Mouse (Mus musculus) limb, embryonic 12.5 days (tissue): ENCODE measurements at regions not wholly inside any gene's neighbourhood (a gene's known extent, or its start where the extent isn't known, plus 50 kb on each side); places are given as distances from the start of the nearest gene placed in this dataset.

Experiments used
- ATAC-seq: fragments of 200-750 bp; cut with Nextera tagmentation; 2 replicates; pipeline ENCODE4 v1.8.0; 2017; ENCODE audit warnings: low read depth, moderate TSS enrichment; ENCODE audit not compliant: insufficient number of reproducible peaks, insufficient read depth, low FRiP score, low TSS enrichment
- H3K27ac ChIP-seq: fragments of 300-500 bp; sonication (generic); 2 replicates; pipeline ENCODE4 v1.5.1; 2016; ENCODE audit warnings: mild to moderate bottlenecking, moderate library complexity
- H3K27me3 ChIP-seq: fragments of 300-500 bp; sonication (generic); 2 replicates; pipeline ENCODE4 v1.6.1; 2016; ENCODE audit warnings: mild to moderate bottlenecking, moderate library complexity
- H3K36me3 ChIP-seq: fragments of 300-500 bp; sonication (generic); 2 replicates; pipeline ENCODE4 v1.6.1; 2016; ENCODE audit warnings: mild to moderate bottlenecking, moderate library complexity
- H3K4me1 ChIP-seq: fragments of 300-500 bp; sonication (generic); replicated peaks from 2 replicates; pipeline ENCODE4 v1.6.1; 2016
- H3K4me2 ChIP-seq: fragments of 300-500 bp; sonication (generic); 2 replicates; pipeline ENCODE4 v1.6.1; 2016; ENCODE audit warnings: mild to moderate bottlenecking, moderate library complexity
- H3K4me3 ChIP-seq: fragments of 300-500 bp; sonication (generic); replicated peaks from 2 replicates; pipeline ENCODE4 v1.5.1; 2016; ENCODE audit warnings: mild to moderate bottlenecking
- H3K9ac ChIP-seq: fragments of 300-500 bp; sonication (generic); replicated peaks from 2 replicates; pipeline ENCODE4 v1.6.1; 2016; ENCODE audit warnings: mild to moderate bottlenecking, moderate library complexity
- H3K9me3 ChIP-seq: fragments of 300-500 bp; sonication (generic); 2 replicates; pipeline ENCODE4 v1.6.1; 2016; ENCODE audit warnings: mild to moderate bottlenecking, moderate library complexity
- WGBS: fragments of 180-500 bp; shearing (Covaris S2); methylation state at CpG from one replicate; pipeline ENCODE4 v1.1.7; 2016; 5-methylcytosine and 5-hydroxymethylcytosine counted together

DNA sequence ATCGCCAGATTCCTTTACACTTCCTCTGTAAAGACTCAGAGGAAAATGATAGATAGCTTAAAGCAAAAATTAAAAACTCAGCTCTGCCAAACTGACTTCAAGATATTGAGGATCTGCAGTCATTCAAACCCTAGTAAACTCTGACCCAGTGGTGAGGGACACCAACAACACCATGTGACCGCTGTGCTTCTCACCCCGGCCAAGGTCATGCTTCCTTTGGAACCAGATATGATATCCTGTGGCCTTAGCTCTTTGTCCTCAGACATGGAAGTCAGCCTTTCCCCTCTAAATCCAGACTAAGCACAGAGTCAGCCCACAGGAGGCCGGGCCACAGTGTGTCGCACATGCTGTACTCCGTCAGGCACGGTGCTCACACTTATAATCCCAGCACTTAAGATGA, 86.3 kb upstream of the Cnksr3 start:
- WGBS: 94% methylated on average over 7 of the region's 7 CpGs
- H3K4me3 ChIP-seq: no peak overlapping the region
- H3K27me3 ChIP-seq: no peaks in the 10 kb centered on the region
- no peaks in the 10 kb centered on the region for H3K36me3 ChIP-seq
- H3K4me2 ChIP-seq: no peak overlapping the region
- no peak for ATAC-seq
- H3K4me1 ChIP-seq: no peaks in the 10 kb centered on the region
- no peak overlapping the region for H3K9ac ChIP-seq
- H3K9me3 ChIP-seq: no peaks in the 10 kb centered on the region
- H3K27ac ChIP-seq: no peak overlapping the region

DNA sequence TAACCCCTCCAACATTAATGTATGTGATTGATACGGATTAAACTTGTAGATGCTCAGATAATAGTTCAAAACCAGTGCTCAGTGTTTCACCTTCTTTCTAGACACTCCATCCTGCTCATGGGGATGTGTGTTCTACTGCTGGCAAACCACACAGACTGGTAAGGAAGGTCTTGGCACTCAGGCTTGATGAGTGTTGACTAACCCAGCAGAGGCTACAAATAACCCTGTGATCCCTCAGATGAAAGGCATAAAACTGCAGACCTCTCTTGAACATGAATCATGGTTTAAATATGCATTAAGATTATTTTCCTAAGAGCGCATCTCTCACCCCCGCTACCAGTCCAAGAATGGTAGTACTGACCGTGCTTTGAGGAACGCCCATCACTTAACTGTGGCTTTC, 83.9 kb upstream of the Cnksr3 start:
- Histone ChIP-seq H3K4me1 (no peaks in the 10 kb centered on the region), H3K9me3 (no peaks in the 10 kb centered on the region), H3K9ac (no peak overlapping the region), H3K4me3 (no peak overlapping the region), H3K27ac (no peak overlapping the region), H3K27me3 (no peaks in the 10 kb centered on the region), H3K36me3 (no peaks in the 10 kb centered on the region), H3K4me2 (no peak overlapping the region)
- WGBS: 92% methylated on average over 5 of the region's 5 CpGs
- no peak for ATAC-seq

DNA sequence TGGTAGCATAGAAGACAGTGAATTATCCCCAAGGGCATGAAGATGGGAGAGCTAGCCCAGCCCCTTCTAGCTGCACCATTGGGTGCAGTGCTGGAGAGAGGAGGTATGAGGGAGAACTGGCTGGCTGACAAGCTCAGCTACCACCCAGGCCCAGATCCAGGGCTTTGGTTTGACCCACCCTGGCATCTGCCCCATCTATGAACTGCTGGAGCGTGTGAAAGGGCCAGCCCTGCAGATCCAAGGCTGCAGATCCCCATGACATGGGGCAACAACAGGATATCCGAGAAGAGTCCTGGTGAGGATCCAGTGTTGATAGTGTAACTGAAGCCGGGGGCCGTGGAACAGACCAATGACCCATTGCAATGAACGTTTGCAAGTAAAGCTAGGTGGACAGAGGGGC, 81.2 kb upstream of the Cnksr3 start:
- H3K27me3 ChIP-seq: no peaks in the 10 kb centered on the region
- ATAC-seq: no peak
- WGBS: 75% methylated on average over 5 of the region's 5 CpGs

DNA sequence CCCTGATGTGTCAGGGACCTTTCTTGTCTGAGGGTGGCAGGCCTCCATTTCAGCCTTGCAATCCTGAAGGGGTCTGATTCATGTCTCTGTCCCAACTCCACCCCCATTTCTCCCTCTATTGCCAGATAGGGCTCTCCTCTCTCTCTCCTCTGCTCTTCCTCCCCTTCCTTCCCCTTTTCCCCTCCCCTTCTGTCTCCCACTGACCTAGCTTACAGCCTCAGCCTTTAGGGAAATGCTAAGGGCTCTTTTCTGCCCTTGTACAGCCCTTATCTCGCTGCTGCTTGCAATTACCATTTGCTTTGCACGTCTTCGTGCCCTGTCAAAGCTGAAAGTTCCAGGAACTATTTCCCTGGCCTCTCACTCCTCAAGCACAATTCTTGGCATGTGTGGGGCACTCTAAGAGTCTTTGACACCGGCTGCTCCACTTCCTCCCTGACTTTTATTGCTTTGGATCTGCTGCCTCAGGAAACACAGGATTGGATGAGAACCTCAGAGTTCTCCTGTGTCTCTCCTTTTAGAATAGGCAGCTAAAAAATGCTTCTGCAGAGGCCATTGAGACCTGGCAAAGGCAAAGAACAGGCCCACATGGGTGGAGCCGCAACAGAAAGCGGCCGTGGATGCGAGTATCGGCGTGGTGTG, 77.9 kb upstream of the Cnksr3 start:
- 56% methylated on average over 10 of the region's 10 CpGs for WGBS
- Histone ChIP-seq H3K9me3 (no peaks in the 10 kb centered on the region), H3K4me2 (no peak overlapping the region), H3K36me3 (no peaks in the 10 kb centered on the region), H3K4me1 (peaks cover 7% of the 10 kb centered on the region), H3K27ac (no peak overlapping the region), H3K4me3 (no peak overlapping the region), H3K27me3 (no peaks in the 10 kb centered on the region), H3K9ac (no peak overlapping the region)
- no peak for ATAC-seq

More for the DNA sequence above, 81.2 kb upstream of the Cnksr3 start:
- Histone ChIP-seq H3K9me3 (no peaks in the 10 kb centered on the region), H3K9ac (no peak overlapping the region), H3K4me1 (peaks cover 7% of the 10 kb centered on the region), H3K36me3 (no peaks in the 10 kb centered on the region), H3K27ac (no peak overlapping the region), H3K4me3 (no peak overlapping the region), H3K4me2 (no peak overlapping the region)

DNA sequence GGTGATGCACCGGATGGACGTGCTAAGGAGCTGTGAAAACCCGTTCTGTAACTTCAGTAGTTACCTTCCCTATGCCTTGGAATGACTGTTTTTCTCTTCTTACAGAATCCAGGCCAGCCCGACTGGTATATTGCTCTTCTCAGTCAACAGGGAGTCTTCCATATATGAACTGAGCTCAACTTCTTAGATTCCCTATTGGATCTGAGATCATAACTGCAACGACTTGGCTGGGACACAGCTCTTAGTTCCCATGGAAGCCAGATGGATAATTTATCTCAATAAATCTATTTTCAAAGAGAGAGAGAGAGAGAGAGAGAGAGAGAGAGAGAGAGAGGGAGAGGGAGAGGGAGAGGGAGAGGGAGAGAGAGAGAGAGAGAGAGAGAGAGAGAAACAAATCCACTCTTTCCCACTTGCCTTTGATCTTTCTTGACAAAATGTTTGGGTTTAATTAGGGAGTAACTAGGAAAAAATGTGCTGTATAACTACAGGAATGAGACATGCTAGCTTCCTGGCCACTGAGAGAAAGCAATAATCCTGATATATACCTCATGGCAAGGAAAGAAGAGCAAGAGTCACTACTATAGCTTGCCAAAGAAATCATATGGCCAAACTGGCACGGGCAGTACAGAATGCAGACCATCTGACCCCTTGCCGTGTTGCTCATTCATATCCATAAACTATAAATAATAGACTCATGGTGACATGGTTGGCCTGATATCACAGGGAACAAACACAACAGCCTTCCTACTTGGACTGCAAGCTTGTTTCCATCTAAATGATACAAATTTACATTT, 73.3 kb upstream of the Cnksr3 start:
- no peak overlapping the region for H3K4me2 ChIP-seq
- no peaks in the 10 kb centered on the region for H3K9me3 ChIP-seq
- no peaks in the 10 kb centered on the region for H3K36me3 ChIP-seq
- H3K27ac ChIP-seq: no peak overlapping the region
- no peak overlapping the region for H3K9ac ChIP-seq
- no peak overlapping the region for H3K4me3 ChIP-seq
- H3K27me3 ChIP-seq: no peaks in the 10 kb centered on the region
- 86% methylated on average over 7 of the region's 7 CpGs for WGBS
- peaks cover 7% of the 10 kb centered on the region for H3K4me1 ChIP-seq
- ATAC-seq: no peak

DNA sequence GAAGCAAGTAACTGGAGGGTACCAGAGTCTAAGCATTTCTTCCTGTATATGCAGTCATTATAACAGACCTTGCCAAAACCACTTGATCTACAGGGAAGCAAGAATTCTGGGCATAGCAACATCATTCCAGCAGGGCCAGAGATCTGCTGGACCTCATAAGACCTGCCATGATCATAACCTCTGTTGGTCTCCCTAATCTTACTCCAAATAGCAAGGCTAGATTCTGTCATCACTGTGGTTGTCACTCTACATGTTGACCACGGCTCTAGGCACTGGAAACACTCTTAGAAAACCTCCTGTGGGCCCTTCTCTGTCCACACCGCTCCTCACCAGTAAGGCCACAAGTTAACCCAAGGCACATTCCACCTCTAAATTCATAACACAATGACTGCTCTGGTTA, 68.4 kb upstream of the Cnksr3 start:
- WGBS: 91% methylated on average over 2 of the region's 2 CpGs
- no peak for ATAC-seq
- H3K36me3 ChIP-seq: no peaks in the 10 kb centered on the region
- no peak overlapping the region for H3K4me3 ChIP-seq
- no peaks in the 10 kb centered on the region for H3K4me1 ChIP-seq
- H3K9ac ChIP-seq: no peak overlapping the region
- no peaks in the 10 kb centered on the region for H3K27me3 ChIP-seq
- no peak overlapping the region for H3K27ac ChIP-seq
- H3K4me2 ChIP-seq: no peak overlapping the region
- no peaks in the 10 kb centered on the region for H3K9me3 ChIP-seq

DNA sequence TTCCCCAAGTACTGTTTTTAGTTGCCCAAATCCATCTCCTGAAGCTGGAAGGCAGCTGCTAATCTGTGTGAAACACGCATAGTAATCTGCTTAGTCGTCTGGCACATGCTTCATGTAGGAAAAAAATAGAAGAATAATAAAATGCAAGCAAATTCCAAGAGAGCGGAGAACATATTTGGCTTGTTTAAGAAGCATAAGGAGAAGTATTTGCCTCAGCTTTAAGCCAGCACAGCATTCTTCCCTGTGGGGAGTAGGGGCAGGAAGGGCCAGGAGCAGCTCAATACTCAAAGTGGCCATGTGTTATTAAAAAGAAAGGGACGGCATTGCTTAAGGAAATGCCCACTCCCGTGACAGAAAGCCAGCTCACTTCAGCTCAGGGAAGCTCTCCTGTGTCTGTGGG, 66.8 kb upstream of the Cnksr3 start:
- WGBS: 51% methylated on average over 5 of the region's 5 CpGs
- no peak for ATAC-seq
- no peaks in the 10 kb centered on the region for H3K4me1 ChIP-seq
- H3K4me2 ChIP-seq: no peak overlapping the region
- H3K9me3 ChIP-seq: no peaks in the 10 kb centered on the region
- no peak overlapping the region for H3K9ac ChIP-seq
- no peak overlapping the region for H3K27ac ChIP-seq
- H3K36me3 ChIP-seq: no peaks in the 10 kb centered on the region
- no peak overlapping the region for H3K4me3 ChIP-seq
- no peaks in the 10 kb centered on the region for H3K27me3 ChIP-seq

DNA sequence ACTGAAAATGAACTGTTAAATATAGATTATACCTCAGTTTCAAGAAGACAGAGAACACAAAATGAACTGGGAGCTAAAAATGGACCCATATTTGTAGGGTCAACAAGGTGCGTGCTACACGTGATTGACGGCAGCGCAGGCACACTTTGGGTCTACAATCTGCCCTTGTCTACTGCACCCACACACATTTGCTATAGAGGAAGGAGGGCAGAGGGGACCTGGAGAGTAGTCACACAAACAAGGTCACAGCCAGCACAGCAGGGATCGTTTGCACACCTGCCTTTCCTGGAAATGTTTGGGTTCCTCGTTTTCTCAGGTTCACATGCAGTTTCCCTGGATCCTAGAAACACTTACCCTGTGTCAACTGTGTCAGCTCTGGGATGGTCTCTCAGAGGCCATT, 63.3 kb upstream of the Cnksr3 start:
- Histone ChIP-seq H3K27me3 (no peaks in the 10 kb centered on the region), H3K9me3 (no peaks in the 10 kb centered on the region), H3K36me3 (no peaks in the 10 kb centered on the region), H3K4me2 (no peak overlapping the region), H3K9ac (no peak overlapping the region), H3K4me3 (no peak overlapping the region), H3K4me1 (no peaks in the 10 kb centered on the region), H3K27ac (no peak overlapping the region)
- 82% methylated on average over 6 of the region's 6 CpGs for WGBS
- ATAC-seq: no peak

DNA sequence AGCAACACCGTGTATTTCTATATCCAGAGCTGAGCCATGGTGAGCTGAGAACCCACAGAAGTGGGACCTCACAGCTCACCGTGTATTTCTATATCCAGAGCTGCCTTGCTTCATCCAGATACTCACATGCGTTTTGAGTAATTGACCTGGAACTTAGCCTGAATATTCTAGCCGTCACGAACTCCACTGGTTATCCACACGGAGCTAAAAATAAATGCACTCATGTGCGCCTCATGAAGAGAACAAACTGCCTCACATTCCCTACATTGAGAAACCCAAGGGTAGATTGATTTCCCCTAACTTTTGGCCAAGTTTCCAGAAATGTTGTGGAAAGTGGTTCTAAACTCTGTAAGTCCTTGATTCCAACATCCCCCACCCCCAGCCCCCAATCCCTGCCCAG, 62.4 kb upstream of the Cnksr3 start:
- H3K4me3 ChIP-seq: no peak overlapping the region
- H3K36me3 ChIP-seq: no peaks in the 10 kb centered on the region
- no peak for ATAC-seq
- H3K27ac ChIP-seq: no peak overlapping the region
- no peaks in the 10 kb centered on the region for H3K4me1 ChIP-seq
- H3K4me2 ChIP-seq: no peak overlapping the region
- WGBS: 87% methylated on average over 7 of the region's 7 CpGs
- H3K9ac ChIP-seq: no peak overlapping the region
- H3K9me3 ChIP-seq: no peaks in the 10 kb centered on the region
- no peaks in the 10 kb centered on the region for H3K27me3 ChIP-seq

DNA sequence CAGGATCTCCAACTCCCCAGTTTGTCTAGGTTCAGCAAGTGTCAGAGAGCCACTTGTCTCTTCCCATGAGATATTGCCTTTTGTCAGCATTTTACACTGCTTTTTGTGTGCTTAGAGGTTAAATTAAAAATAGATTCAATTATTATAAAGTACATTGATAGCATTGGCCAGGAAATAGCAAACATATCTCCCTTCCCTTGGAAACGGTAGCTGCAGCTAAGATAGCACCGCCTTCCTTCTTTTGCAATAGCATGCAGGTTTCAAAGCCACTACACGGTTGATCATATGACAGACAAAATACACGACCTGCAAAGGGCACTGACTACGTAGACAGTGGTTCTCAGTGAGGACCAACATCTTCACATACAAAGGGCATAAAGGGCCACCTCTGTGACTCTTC, 59.1 kb upstream of the Cnksr3 start:
- ATAC-seq: no peak
- 86% methylated on average over 5 of the region's 5 CpGs for WGBS
- H3K36me3 ChIP-seq: no peaks in the 10 kb centered on the region
- H3K4me1 ChIP-seq: no peaks in the 10 kb centered on the region
- no peak overlapping the region for H3K27ac ChIP-seq
- no peaks in the 10 kb centered on the region for H3K9me3 ChIP-seq
- H3K9ac ChIP-seq: no peak overlapping the region
- no peak overlapping the region for H3K4me2 ChIP-seq
- no peaks in the 10 kb centered on the region for H3K27me3 ChIP-seq
- no peak overlapping the region for H3K4me3 ChIP-seq

DNA sequence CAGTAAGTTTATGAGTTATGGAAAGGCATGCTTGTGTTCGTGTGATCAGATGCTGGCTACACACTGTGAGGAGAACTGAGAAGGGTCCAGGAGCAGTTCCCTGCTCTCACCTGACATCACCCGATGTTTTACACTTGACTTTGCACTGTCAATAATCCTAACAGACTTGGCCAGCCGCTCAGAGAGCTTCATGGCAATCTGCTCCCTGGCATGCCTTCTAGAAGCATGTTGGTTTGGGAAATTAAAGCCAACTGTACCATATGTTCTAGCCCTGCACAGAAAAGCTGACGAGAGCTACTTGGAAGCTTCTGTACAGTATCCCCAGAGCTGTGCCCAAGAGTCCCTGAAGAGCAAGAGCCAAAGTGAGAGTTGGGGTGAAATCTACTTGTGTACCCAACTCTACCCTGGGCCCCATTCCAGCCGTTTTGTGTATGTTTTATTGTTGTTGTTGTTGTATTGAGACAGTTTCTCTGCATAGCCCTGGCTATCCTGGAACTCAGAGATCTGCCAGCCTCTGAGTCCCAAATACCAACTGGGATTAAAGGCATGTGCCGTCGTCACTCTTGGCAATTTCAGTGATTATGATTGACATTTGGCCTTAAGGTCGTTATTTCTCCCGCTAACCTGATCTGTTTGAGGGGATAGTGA, 56.5 kb upstream of the Cnksr3 start:
- ATAC-seq: no peak
- no peak overlapping the region for H3K4me3 ChIP-seq
- H3K36me3 ChIP-seq: no peaks in the 10 kb centered on the region
- H3K27me3 ChIP-seq: no peaks in the 10 kb centered on the region
- H3K4me1 ChIP-seq: no peaks in the 10 kb centered on the region
- H3K9me3 ChIP-seq: no peaks in the 10 kb centered on the region
- 80% methylated on average over 9 of the region's 9 CpGs for WGBS
- no peak overlapping the region for H3K9ac ChIP-seq
- H3K27ac ChIP-seq: no peak overlapping the region
- no peak overlapping the region for H3K4me2 ChIP-seq
